Mouse (Mus musculus) heart, embryonic 14.5 days (tissue): ENCODE measurements around the gene Phf20. TPM values are rescaled to one million over a fixed set of nuclear protein-coding genes. Genes with fewer than 3 reads are reported as not detected.
A peak's percentile ranks its signal among the peaks of the same experiment; 100 is the strongest.

Source experiments
- ATAC-seq: fragments of 200-750 bp; cut with Nextera tagmentation; 2 replicates; pipeline ENCODE4 v1.8.0; 2017; ENCODE audit warnings: low read depth, moderate TSS enrichment; ENCODE audit not compliant: insufficient number of reproducible peaks, insufficient read depth, low FRiP score
- H3K27ac ChIP-seq, 2 experiments: fragments of 200-500 bp in 1 of 2; fragments of 300-500 bp in 1 of 2; sonication (generic) in 1 of 2; replicated peaks in 1 of 2; 2 replicates each; pipeline ENCODE4 v1.5.1; 2012 to 2014; ENCODE audit warnings: low read depth in 2 of 2, low read length in 2 of 2, control low read depth in 1 of 2, mild to moderate bottlenecking in 1 of 2, mixed read lengths in 1 of 2; ENCODE audit not compliant: control insufficient read depth in 1 of 2, insufficient read depth in 1 of 2
- H3K27me3 ChIP-seq: fragments of 300-500 bp; sonication (generic); 2 replicates; pipeline ENCODE4 v1.6.1; 2014; ENCODE audit warnings: mild to moderate bottlenecking, low read length, control low read depth; ENCODE audit not compliant: control insufficient read depth, insufficient read depth
- H3K36me3 ChIP-seq: fragments of 300-500 bp; sonication (generic); 2 replicates; pipeline ENCODE4 v1.6.1; 2014; ENCODE audit warnings: mild to moderate bottlenecking, control low read depth, low read length, mixed read lengths; ENCODE audit not compliant: control insufficient read depth, insufficient read depth
- H3K4me1 ChIP-seq, 2 experiments: fragments of 200-500 bp in 1 of 2; fragments of 300-500 bp in 1 of 2; sonication (generic) in 1 of 2; 2 replicates each; pipeline ENCODE4 v1.6.1; 2012 to 2014; ENCODE audit warnings: low read length in 2 of 2, control low read depth in 1 of 2, mixed read lengths in 1 of 2; ENCODE audit not compliant: control insufficient read depth in 2 of 2, insufficient read depth in 2 of 2
- H3K4me2 ChIP-seq: fragments of 300-500 bp; sonication (generic); 2 replicates; pipeline ENCODE4 v1.6.1; 2014; ENCODE audit warnings: mild to moderate bottlenecking, low read length
- H3K4me3 ChIP-seq, 2 experiments: fragments of 200-500 bp in 1 of 2; fragments of 300-500 bp in 1 of 2; sonication (generic) in 1 of 2; 2 replicates each; pipeline ENCODE4 v1.5.1; 2012 to 2014; ENCODE audit warnings: low read length in 2 of 2, mild to moderate bottlenecking in 2 of 2, control low read depth in 1 of 2, low read depth in 1 of 2, moderate library complexity in 1 of 2; ENCODE audit not compliant: control insufficient read depth in 1 of 2, insufficient read depth in 1 of 2
- H3K9ac ChIP-seq: fragments of 300-500 bp; sonication (generic); 2 replicates; pipeline ENCODE4 v1.6.1; 2014; ENCODE audit warnings: mild to moderate bottlenecking, low read length
- H3K9me3 ChIP-seq: fragments of 300-500 bp; sonication (generic); 2 replicates; pipeline ENCODE4 v1.6.1; 2016; ENCODE audit warnings: low read length, control low read depth; ENCODE audit not compliant: control insufficient read depth
- WGBS: fragments of 180-500 bp; shearing (Covaris S2); extraction: QIAGEN DNeasy Blood & Tissue Kit; methylation state at CpG from one replicate; pipeline ENCODE4 v1.1.7; 2014; 5-methylcytosine and 5-hydroxymethylcytosine counted together
- polyA plus RNA-seq: library from polyadenylated mRNA; unstranded; fragments of >200 nt; fragmentation: Nextera tagmentation; extraction: Ambion mirVana; gene quantifications from 2 replicates; pipeline ENCODE4 v1.2.1, GENCODE M21; 2014

Phf20 gene
- polyA plus RNA-seq, 1 experiment from 2014 or later: 44.6 TPM

DNA sequence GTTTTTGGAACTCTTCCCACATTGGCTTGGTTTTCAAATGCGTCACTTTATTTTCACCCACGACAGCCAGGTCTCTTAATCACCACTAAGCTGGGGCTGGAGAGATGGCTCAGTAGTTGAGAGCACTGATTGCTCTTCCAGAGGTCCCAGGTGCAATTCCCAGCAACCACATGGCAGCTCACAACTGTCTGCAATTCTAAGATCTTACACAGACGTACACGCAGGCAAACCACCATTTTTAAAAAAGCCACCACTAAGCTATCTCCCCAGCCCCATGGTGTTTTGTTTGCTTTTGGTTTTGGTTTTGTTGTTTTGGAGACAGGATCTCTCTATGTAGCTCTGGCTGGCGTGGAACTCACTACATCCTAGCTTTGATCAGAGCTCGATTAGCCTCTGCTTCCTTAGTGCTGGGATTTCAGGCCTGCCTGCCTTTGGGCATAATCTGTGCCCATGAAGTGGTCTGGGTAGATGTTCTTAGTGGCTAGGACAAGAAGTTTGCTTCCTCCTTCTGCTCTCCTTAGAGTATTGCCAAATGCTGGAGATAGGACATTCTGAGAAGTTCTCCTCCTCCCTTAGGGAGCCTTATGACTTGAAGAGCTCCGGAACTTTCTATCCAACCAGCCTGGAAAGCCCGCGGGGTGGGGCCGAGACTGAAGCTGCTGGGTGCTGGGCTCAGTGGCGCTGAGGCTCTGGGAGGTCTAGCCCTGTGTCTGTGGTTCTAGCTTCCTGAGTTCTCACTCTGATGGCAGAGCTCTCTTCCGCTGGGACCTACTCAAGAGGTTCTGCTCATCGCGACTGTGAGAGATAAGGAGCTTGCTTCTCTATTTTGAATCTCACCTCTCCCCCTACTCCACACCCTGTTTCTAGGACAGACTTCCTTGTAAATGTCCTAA lies 6.0 kb upstream of the Phf20 start:
- no peaks in the 10 kb centered on the region for H3K36me3 ChIP-seq
- WGBS: 65% methylated on average over 14 of the region's 14 CpGs
- no peaks in the 10 kb centered on the region for H3K4me1 ChIP-seq
- 0 out of 2 replicates have a peak, but pooled peaks have one; percentile 28 for ATAC-seq
- H3K4me2 ChIP-seq: no peak overlapping the region
- H3K9me3 ChIP-seq: no peaks in the 10 kb centered on the region
- no peak overlapping the region for H3K9ac ChIP-seq
- H3K4me3 ChIP-seq: no peak overlapping the region
- no peaks in the 10 kb centered on the region for H3K27me3 ChIP-seq
- no peak overlapping the region for H3K27ac ChIP-seq

DNA sequence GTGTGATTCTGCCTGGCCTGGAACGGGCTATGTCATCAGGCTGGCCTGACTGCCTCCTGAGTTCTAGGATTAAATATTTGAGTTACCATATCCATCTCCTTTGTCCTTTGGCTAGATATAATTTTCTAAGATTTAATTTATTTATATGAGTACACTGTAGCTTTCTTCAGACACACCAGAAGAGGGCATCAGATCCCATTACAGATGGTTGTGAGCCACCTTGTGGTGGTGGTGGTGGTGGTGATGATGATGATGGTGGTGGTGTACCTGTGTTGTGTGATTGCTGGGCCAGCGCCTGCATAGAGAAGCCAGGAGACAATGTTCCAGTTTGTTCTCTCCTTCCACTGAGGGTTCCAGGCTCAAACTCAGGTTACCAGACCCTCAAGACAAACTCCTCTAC lies 4.7 kb upstream of the Phf20 start:
- 96% methylated on average over 2 of the region's 2 CpGs for WGBS
- no peak for ATAC-seq
- Histone ChIP-seq H3K27me3 (no peaks in the 10 kb centered on the region), H3K9ac (no peak overlapping the region), H3K4me1 (peaks cover 3 to 4% of the 10 kb centered on the region in 2 experiments; a peak in 2 of 4 replicates), H3K4me2 (no peak overlapping the region), H3K9me3 (no peaks in the 10 kb centered on the region), H3K4me3 (no peak overlapping the region), H3K36me3 (no peaks in the 10 kb centered on the region), H3K27ac (no peak overlapping the region)

DNA sequence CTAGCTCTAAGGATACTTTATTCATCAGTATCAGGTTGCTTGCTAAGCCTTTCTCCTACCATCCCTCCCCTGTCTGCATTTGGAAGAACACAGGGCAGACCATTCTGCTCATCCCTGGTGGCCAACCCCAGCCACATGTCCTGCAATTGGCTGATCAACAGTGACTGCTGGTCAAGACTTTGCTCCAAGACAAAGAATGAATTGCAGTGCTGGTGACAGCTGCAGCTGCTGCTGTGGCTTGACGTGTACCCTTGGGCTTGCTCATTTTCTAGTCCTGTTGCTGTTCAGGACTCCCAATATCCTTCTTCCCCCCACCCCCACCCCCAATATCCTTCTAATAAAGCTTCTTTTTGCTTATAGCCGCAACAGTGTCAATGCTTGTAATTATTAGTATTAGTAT lies 4.2 kb upstream of the Phf20 start:
- Histone ChIP-seq H3K27me3 (no peaks in the 10 kb centered on the region), H3K4me1 (peaks cover 3 to 4% of the 10 kb centered on the region in 2 experiments; a peak in 2 of 4 replicates), H3K4me3 (no peak overlapping the region), H3K4me2 (no peak overlapping the region), H3K9ac (no peak overlapping the region), H3K9me3 (no peaks in the 10 kb centered on the region), H3K36me3 (no peaks in the 10 kb centered on the region), H3K27ac (no peak overlapping the region)
- no peak for ATAC-seq
- WGBS: 69% methylated on average over 2 of the region's 2 CpGs

DNA sequence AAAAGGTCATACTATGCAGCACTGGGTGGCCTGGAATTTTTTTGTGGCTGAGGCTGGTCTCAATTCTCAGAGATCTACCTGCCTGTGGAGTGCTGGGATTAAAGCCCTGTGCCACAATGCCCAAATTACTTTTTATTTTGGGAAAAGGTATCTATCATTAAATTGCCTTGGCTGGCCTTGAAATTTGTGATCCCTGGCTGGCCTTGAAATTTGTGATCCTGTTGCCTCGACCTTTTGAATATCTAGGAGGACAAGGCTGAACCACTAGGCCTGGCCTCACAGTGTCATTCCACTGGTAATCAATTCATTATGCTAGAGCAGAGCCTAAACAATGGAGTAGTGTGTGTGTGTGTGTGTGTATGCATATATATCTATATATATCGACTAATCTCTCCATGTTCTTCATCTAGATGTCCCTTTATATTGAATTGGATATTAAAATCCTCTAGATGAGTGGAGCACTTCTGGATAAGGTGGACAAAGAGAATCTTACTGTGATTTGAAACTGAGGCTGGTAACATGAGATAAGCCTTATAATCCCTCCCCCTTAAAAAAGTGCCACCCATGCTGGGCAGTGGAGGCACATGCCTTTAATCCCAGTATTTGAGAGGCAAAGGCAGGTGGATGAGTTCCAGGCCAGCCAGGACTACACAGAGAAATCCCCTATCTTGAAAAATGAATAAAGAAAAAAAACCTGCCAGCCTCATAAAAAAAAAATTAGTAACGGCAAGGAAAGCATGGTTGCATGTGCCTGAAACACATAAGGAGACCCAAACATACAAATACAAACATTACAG lies 3.0 kb upstream of the Phf20 start:
- Histone ChIP-seq H3K9ac (no peak overlapping the region), H3K9me3 (no peaks in the 10 kb centered on the region), H3K27me3 (no peaks in the 10 kb centered on the region), H3K27ac (no peak overlapping the region), H3K4me2 (no peak overlapping the region), H3K36me3 (no peaks in the 10 kb centered on the region), H3K4me1 (peaks cover 4 to 12% of the 10 kb centered on the region in 2 experiments; a peak in 3 of 4 replicates), H3K4me3 (no peak overlapping the region)
- no peak for ATAC-seq
- 75% methylated on average over 3 of the region's 3 CpGs for WGBS

DNA sequence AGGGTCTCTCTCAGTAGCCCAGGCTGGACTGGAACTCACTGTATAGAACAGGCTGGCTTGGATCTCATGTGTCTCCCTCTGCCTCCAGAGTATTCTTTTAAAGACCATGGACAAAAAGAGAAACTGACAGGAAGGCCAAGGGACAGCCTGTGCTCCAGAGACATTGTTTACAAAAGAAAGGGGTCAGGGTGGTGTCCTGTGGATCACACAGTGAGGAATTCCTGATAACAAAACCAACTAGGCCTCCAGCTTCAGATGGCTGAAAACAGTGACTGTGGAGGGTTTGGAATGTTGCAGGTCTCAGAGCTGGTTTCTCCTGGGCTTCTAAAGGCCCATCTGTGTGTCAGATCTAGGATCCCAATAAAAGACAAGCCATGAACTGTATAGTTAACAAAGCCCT lies 1.7 kb upstream of the Phf20 start:
- H3K4me3 ChIP-seq: no peak overlapping the region
- no peak overlapping the region for H3K4me2 ChIP-seq
- no peaks in the 10 kb centered on the region for H3K9me3 ChIP-seq
- H3K9ac ChIP-seq: 0 out of 2 replicates have a peak overlapping the region, but pooled peaks have one; percentile 17
- no peaks in the 10 kb centered on the region for H3K36me3 ChIP-seq
- no peaks in the 10 kb centered on the region for H3K27me3 ChIP-seq
- no peak overlapping the region for H3K27ac ChIP-seq
- H3K4me1 ChIP-seq: peaks cover 8 to 22% of the 10 kb centered on the region in 2 experiments; a peak in 3 of 4 replicates
- ATAC-seq: no peak

DNA sequence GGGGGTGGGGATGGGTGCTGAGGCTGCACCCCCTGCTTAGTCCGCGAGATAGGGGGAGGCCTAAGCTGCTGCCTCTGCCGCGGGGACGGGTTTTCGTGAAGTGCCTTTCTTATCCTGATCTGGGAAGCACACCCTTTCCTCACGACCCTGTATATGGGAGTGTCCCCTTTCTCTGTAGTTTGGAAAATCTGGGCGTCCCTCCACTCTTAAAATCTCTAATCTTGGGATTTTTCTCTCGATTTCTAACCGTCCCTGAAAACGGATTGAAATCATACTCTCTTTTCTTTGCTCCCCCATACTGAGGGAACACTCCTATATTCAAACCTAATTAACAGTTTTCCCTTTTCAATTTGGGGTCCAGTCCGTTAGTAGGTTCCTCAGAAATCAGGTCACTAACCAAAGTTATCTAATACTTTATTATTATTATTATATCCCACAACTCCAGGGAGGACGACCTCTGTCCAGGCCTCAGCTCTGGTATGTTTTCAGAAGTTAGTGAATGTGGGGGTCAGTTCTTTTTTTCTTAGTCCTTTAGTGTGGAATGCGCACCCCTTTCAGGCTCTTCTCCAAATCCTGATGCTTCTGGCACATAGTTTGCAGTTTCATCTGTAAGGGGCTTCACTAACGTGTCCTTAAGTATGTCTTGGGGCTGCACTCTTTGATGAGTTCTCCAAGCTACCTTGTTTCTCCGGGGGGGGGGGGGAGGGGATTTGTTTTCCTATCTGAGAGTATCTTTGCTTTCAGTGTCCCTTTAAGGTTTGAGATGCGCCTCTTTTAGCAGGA lies 1.1 kb downstream of the Phf20 start:
- H3K27me3 ChIP-seq: no peaks in the 10 kb centered on the region
- ATAC-seq: no peak
- H3K9me3 ChIP-seq: no peaks in the 10 kb centered on the region
- H3K4me3 ChIP-seq: peak overlapping the region; percentile 62 to 63
- H3K4me1 ChIP-seq: peaks cover 9 to 30% of the 10 kb centered on the region in 2 experiments; a peak in 3 of 4 replicates
- 0 out of 2 replicates have a peak, but pooled peaks cover 8% of the 10 kb centered on the region for H3K36me3 ChIP-seq
- peak overlapping the region; percentile 60 to 96 for H3K27ac ChIP-seq
- H3K9ac ChIP-seq: peak overlapping the region; percentile 86
- peak overlapping the region; percentile 68 for H3K4me2 ChIP-seq
- 3% methylated on average over 17 of the region's 17 CpGs for WGBS

DNA sequence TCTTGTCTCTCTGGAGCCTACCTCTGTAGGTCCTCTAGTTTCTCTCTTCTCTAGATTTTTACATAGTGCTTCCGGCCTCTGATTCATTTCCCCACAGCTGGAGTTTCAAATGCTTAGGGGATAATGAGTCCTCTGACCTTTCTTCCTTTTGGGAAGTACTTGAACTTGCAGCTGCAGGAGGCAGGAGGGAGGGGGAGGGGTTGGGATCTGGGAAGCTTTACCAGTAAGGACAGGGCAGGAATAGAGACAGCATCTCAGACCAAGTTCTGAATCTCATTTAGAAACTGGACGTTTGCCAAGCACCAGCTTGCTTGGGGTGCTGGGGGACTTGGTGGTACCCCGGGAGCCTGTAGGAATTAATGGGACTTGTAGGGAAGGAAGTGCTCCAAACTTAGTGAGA lies 3.7 kb downstream of the Phf20 start:
- H3K4me3 ChIP-seq: no peak overlapping the region
- H3K9ac ChIP-seq: no peak overlapping the region
- H3K36me3 ChIP-seq: 0 out of 2 replicates have a peak, but pooled peaks cover 8% of the 10 kb centered on the region
- no peak for ATAC-seq
- no peak overlapping the region for H3K4me2 ChIP-seq
- H3K27ac ChIP-seq: no peak overlapping the region
- H3K4me1 ChIP-seq: peaks cover 17 to 45% of the 10 kb centered on the region in 2 experiments
- no peaks in the 10 kb centered on the region for H3K27me3 ChIP-seq
- WGBS: 61% methylated on average over 3 of the region's 3 CpGs
- no peaks in the 10 kb centered on the region for H3K9me3 ChIP-seq
